Mouse (Mus musculus): ENCODE data around the gene Ccdc186. TPM values are rescaled to one million over a fixed set of nuclear protein-coding genes. Genes with fewer than 3 reads are reported as not detected.
"Not testable (repeated sequence)": the region's sequence is repeated elsewhere in the genome, so short reads cannot be mapped to it uniquely, and the experiment has no call there.

Gene Ccdc186
- polyA plus RNA-seq, 1 experiment from 2014 or later, result 19.2 TPM

DNA sequence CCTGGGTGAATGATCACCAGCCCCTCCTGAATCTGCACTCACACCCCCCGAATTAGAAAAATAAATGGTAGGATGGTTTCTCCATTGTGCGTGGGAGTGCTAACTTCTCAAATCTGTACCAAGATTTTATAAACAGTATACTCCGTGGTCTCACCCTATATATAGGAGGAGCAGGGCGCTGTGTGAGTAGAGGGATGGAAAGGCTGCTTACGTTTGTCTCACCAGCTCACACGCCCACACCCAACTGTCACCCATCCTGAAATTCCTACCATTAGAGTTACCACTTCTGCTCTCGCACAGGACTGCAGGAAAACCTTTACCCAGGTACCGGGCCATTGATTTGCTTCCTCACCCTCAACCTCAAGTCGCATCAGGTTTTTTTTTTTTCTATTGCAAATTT, 53.0 kb downstream of the Ccdc186 start:
- no peaks in the 10 kb centered on the region for H3K4me1 ChIP-seq (replicated peaks)
- no peak overlapping the region for H3K9ac ChIP-seq
- no peaks in the 10 kb centered on the region for H3K27me3 ChIP-seq (replicated peaks)
- H3K27ac ChIP-seq, result no peak overlapping the region
- no peak for ATAC-seq
- no peak overlapping the region for H3K4me2 ChIP-seq (replicated peaks)
- H3K9me3 ChIP-seq, result no peaks in the 10 kb centered on the region
- no peak overlapping the region for H3K4me3 ChIP-seq (replicated peaks)
- WGBS, result 88% methylated on average over 9 of the region's 9 CpGs
- no peaks in the 10 kb centered on the region for H3K36me3 ChIP-seq

DNA sequence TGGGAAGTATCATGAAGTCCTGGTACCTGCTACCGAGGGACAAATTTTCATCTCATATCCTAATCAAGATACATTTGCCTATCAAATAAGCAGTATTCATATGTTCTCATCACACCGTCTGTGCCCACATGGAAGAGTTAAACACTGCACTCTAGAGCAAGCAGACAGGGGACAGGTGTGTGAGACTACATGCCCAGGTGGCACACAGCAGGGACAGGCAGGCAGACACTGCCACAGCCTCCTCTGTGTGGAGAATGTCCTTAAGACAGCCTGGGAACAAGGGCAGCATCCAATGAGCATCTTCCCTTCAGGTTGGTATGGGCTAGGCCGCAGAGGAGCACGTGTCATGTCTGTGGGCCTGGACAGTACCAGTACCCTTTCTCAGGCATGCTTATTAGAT, 59.3 kb downstream of the Ccdc186 start:
- Histone ChIP-seq H3K27me3 (replicated peaks) (no peaks in the 10 kb centered on the region), H3K36me3 (no peaks in the 10 kb centered on the region), H3K4me3 (replicated peaks) (no peak overlapping the region), H3K4me1 (replicated peaks) (no peaks in the 10 kb centered on the region), H3K27ac (no peak overlapping the region), H3K4me2 (replicated peaks) (no peak overlapping the region), H3K9ac (no peak overlapping the region), H3K9me3 (no peaks in the 10 kb centered on the region)
- 96% methylated on average over 4 of the region's 4 CpGs for WGBS
- ATAC-seq, result no peak

DNA sequence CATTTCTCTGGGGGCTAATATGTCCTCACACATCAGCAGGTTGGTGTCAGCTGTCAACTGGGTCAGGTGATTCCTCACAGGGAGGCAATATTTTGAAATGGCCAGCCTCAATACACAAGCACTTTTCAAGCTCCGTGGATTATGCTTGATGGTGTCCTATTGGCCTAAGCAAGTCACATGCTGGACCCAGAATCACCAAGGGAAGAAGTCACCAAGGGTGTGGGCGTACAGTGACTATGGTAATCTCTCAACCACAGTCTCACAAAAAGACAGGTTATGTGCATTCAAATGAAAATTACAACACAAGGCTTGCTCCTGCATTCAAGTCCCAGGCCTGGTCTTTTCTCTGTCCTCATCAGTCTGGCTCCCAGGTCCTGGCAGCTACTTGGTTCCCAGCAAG, 60.3 kb downstream of the Ccdc186 start:
- 75% methylated on average over 2 of the region's 2 CpGs for WGBS
- H3K4me1 ChIP-seq (replicated peaks), result no peaks in the 10 kb centered on the region
- H3K4me2 ChIP-seq (replicated peaks), result no peak overlapping the region
- H3K27me3 ChIP-seq (replicated peaks), result no peaks in the 10 kb centered on the region
- no peak overlapping the region for H3K4me3 ChIP-seq (replicated peaks)
- H3K9me3 ChIP-seq, result no peaks in the 10 kb centered on the region
- no peaks in the 10 kb centered on the region for H3K36me3 ChIP-seq
- H3K9ac ChIP-seq, result no peak overlapping the region
- no peak for ATAC-seq
- H3K27ac ChIP-seq, result no peak overlapping the region

DNA sequence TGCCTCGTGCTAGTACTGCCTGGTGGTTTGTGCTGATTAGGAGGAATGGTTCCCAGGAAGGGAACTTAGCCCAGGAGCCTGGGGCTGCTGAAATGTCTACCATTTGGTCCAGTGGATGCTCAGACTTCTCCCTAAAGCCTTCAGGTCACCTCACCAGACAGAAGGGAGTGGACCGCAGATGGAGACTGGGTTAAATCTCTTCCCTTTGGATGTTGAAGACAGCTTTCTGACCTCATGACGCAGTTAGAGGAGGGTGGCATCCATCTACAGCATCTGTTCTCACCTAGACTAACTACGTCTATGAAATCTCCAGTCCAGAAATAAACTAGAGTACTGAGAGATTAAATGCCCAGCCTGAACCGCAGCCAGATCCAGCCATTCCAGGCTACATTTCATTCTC, 60.9 kb downstream of the Ccdc186 start:
- H3K27me3 ChIP-seq (replicated peaks), result no peaks in the 10 kb centered on the region
- no peak overlapping the region for H3K4me2 ChIP-seq (replicated peaks)
- no peaks in the 10 kb centered on the region for H3K4me1 ChIP-seq (replicated peaks)
- H3K4me3 ChIP-seq (replicated peaks), result no peak overlapping the region
- no peak overlapping the region for H3K27ac ChIP-seq
- WGBS, result 92% methylated on average over 5 of the region's 5 CpGs
- no peak overlapping the region for H3K9ac ChIP-seq
- ATAC-seq, result no peak
- no peaks in the 10 kb centered on the region for H3K9me3 ChIP-seq
- H3K36me3 ChIP-seq, result no peaks in the 10 kb centered on the region

DNA sequence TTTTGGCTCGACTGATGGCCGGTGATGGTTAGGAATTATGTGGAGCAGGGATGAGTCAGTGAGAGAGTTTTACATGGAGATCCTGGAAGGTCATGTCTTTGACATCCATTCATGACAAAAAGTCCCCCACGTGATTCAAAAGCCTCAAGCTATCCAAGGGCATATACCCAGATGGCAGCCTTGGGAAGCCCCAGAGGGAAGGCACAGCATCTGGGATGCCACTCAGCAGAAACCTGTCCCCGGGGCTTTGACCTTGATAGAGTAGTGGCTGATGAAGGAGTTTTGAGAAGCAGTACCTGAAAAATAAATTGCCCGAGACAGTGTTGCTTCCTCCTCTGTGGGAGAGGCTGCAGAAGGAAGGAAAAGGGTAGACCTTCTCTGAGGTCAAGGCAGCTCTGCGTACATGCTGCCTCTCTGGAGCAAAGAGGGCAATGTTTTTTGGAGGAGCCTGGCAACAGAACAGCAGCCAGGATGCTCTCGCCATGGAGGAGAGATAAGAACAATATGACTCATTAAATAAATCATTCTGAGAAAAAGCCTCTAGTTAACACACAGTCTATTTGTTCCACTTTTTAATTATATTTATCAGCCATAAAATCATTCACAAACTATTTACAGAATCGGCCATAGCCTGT, 61.6 kb downstream of the Ccdc186 start:
- Histone ChIP-seq H3K9me3 (no peaks in the 10 kb centered on the region), H3K27me3 (replicated peaks) (no peaks in the 10 kb centered on the region), H3K4me1 (replicated peaks) (no peaks in the 10 kb centered on the region), H3K36me3 (no peaks in the 10 kb centered on the region), H3K4me2 (replicated peaks) (no peak overlapping the region), H3K9ac (no peak overlapping the region), H3K4me3 (replicated peaks) (no peak overlapping the region), H3K27ac (no peak overlapping the region)
- WGBS, result 73% methylated on average over 8 of the region's 8 CpGs
- no peak for ATAC-seq

DNA sequence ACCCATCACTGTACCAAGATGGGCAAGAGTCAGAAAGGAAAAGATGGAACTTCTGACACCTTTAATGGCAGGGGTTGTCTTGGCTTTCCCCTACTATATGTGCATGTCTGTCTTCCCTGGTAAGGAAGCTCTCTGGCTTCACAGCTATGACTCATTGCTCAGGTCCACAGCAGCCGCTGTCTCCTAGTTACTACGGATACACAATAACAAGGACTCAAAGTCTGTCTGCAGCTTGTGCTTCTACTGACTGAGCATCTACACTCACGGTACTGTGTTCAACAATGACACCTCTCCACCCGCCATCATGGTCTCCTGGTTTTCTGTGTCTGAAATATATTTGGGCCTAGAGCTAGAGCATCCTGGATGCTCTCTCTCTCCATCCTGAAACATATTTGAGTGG, 62.2 kb downstream of the Ccdc186 start:
- ATAC-seq, result no peak
- H3K27ac ChIP-seq, result no peak overlapping the region
- no peaks in the 10 kb centered on the region for H3K9me3 ChIP-seq
- no peaks in the 10 kb centered on the region for H3K27me3 ChIP-seq (replicated peaks)
- WGBS, result 75% methylated on average over 4 of the region's 4 CpGs
- no peak overlapping the region for H3K9ac ChIP-seq
- no peaks in the 10 kb centered on the region for H3K4me1 ChIP-seq (replicated peaks)
- no peak overlapping the region for H3K4me2 ChIP-seq (replicated peaks)
- H3K4me3 ChIP-seq (replicated peaks), result no peak overlapping the region
- H3K36me3 ChIP-seq, result no peaks in the 10 kb centered on the region

DNA sequence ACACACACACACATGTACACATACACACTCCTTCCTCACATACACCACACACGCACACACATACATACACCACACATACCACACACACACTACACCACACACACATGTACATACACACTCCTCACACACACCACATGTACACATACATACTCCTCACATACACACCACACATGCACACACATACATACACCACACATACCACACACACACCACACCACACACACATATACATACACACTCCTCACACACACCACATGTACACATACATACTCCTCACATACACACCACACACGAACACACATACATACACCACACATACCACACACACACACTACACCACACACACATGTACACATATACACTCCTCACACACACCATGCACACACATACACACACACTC, 63.7 kb downstream of the Ccdc186 start:
- ATAC-seq, result no peak
- Histone ChIP-seq H3K9me3 (no peaks in the 10 kb centered on the region), H3K4me1 (replicated peaks) (no peaks in the 10 kb centered on the region), H3K27ac (no peak overlapping the region), H3K4me3 (replicated peaks) (no peak overlapping the region), H3K36me3 (no peaks in the 10 kb centered on the region), H3K4me2 (replicated peaks) (no peak overlapping the region), H3K9ac (no peak overlapping the region), H3K27me3 (replicated peaks) (no peaks in the 10 kb centered on the region)
- 93% methylated on average over 2 of the region's 2 CpGs for WGBS

DNA sequence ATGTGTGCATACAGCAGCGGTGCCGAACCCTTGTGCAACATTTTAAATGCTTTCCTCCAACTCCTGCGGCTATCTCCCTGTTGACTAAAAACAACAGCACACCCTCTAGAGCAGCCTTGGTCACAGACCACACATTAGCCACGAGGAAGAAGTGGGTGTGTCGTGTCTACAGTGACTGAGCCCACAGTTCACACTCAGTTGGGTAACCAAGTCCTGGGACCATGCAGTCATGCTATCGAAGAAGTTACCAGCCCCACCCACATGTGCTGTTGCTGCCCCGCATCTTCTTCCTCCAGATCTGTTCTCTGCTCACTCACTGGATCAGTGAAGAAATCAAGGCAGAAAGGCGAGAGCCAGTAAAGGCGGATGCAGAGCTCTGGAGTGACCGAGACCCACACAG, 65.6 kb downstream of the Ccdc186 start:
- H3K4me3 ChIP-seq (replicated peaks), result no peak overlapping the region
- no peak overlapping the region for H3K27ac ChIP-seq
- no peaks in the 10 kb centered on the region for H3K27me3 ChIP-seq (replicated peaks)
- H3K9ac ChIP-seq, result no peak overlapping the region
- 82% methylated on average over 10 of the region's 10 CpGs for WGBS
- no peaks in the 10 kb centered on the region for H3K36me3 ChIP-seq
- H3K9me3 ChIP-seq, result no peaks in the 10 kb centered on the region
- H3K4me2 ChIP-seq (replicated peaks), result no peak overlapping the region
- no peaks in the 10 kb centered on the region for H3K4me1 ChIP-seq (replicated peaks)
- no peak for ATAC-seq

DNA sequence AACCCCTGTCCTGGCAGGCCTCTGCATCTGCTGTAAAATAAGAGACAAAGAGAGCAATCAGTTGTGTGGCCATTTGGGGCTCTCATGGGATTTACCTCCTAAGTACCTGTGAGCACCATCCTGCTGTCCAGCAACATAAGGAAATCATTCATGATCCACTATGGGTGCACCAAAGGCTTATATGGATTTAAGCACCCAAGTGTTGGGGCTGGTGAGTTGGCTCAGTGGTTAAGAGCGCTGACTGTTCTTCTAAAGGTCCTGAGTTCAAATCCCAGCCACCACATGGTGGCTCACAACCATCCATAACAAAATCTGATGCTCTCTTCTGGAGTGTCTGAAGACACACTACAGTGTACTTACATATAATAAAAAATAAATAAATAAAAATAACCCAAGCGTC, 67.5 kb downstream of the Ccdc186 start:
- WGBS, result 90% methylated on average over 2 of the region's 2 CpGs

DNA sequence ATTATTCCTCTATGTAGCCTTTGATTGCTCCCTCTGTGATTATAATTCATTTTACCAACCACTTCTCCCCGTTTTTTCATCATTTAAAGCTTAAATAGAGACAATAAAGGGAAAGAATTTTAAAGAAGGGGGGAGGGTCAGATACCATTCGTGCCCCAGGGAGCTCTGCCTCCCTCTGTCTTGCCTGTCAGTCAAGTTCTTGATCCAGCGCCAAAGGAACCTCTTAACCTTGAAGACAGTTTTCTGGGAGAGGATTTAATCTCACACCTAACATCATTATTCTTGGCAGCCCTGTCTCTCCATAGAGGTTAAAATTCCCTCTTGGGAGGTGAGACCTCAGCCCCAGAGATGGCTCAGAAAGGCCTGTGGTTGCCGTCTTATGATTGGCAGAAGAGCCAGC, 71.3 kb downstream of the Ccdc186 start:
- no peaks in the 10 kb centered on the region for H3K27me3 ChIP-seq (replicated peaks)
- H3K4me1 ChIP-seq (replicated peaks), result no peaks in the 10 kb centered on the region
- H3K36me3 ChIP-seq, result no peaks in the 10 kb centered on the region
- no peak for ATAC-seq
- H3K4me2 ChIP-seq (replicated peaks), result no peak overlapping the region
- H3K27ac ChIP-seq, result no peak overlapping the region
- H3K4me3 ChIP-seq (replicated peaks), result no peak overlapping the region
- 56% methylated on average over 4 of the region's 4 CpGs for WGBS
- no peak overlapping the region for H3K9ac ChIP-seq
- H3K9me3 ChIP-seq, result no peaks in the 10 kb centered on the region

More for the DNA sequence above, 67.5 kb downstream of the Ccdc186 start:
- not testable (repeated sequence) for H3K9me3 ChIP-seq; H3K36me3 ChIP-seq; H3K27ac ChIP-seq; ATAC-seq; H3K27me3 ChIP-seq (replicated peaks); H3K9ac ChIP-seq; H3K4me1 ChIP-seq (replicated peaks); H3K4me2 ChIP-seq (replicated peaks); H3K4me3 ChIP-seq (replicated peaks)

DNA sequence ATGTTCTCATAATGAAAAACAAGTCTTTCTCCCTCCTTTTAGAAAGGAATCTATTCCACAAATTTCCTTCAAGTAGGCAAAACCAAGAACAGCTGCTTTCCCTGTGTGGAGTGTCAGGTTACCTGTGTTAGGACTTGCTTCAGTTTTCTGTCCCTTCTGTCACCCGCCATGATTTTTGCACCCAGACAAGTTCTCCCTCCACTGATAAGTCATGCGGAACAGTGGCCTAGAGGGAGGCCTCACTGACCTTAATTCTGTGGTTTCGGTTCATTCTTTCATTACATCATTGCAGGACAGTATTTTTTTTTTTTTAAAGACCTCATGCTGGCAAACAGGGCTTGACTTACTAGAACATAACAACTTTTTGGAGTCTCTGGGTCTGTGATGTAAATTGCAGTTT, 72.6 kb downstream of the Ccdc186 start:
- 62% methylated on average over 3 of the region's 3 CpGs for WGBS
- H3K4me3 ChIP-seq (replicated peaks), result no peak overlapping the region
- no peak overlapping the region for H3K4me2 ChIP-seq (replicated peaks)
- no peaks in the 10 kb centered on the region for H3K4me1 ChIP-seq (replicated peaks)
- no peak overlapping the region for H3K9ac ChIP-seq
- no peaks in the 10 kb centered on the region for H3K27me3 ChIP-seq (replicated peaks)
- no peaks in the 10 kb centered on the region for H3K36me3 ChIP-seq
- H3K27ac ChIP-seq, result no peak overlapping the region
- no peaks in the 10 kb centered on the region for H3K9me3 ChIP-seq
- no peak for ATAC-seq

DNA sequence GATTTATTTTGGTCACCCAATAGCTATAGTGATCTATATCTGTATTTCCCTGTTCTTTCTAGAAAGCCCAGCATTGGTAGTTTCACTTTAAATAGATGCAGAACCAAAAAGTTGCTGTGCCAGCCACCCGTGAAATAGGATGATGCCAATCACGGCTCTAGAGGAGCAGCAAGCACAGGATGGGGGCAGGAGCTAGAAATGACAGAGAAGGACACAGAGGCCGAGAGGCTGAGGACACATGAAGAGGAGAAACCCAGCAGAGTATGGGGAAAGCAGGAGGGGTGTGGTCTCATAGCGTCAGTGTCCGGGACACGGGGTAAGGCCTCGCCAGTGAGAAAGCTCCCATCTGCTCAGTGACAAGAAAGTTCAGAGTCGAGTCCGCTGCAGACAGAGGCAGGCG, 74.1 kb downstream of the Ccdc186 start:
- no peak for ATAC-seq
- no peak overlapping the region for H3K4me3 ChIP-seq (replicated peaks)
- no peaks in the 10 kb centered on the region for H3K27me3 ChIP-seq (replicated peaks)
- no peaks in the 10 kb centered on the region for H3K4me1 ChIP-seq (replicated peaks)
- no peaks in the 10 kb centered on the region for H3K36me3 ChIP-seq
- no peak overlapping the region for H3K9ac ChIP-seq
- H3K27ac ChIP-seq, result no peak overlapping the region
- H3K4me2 ChIP-seq (replicated peaks), result no peak overlapping the region
- no peaks in the 10 kb centered on the region for H3K9me3 ChIP-seq
- WGBS, result 79% methylated on average over 10 of the region's 10 CpGs

DNA sequence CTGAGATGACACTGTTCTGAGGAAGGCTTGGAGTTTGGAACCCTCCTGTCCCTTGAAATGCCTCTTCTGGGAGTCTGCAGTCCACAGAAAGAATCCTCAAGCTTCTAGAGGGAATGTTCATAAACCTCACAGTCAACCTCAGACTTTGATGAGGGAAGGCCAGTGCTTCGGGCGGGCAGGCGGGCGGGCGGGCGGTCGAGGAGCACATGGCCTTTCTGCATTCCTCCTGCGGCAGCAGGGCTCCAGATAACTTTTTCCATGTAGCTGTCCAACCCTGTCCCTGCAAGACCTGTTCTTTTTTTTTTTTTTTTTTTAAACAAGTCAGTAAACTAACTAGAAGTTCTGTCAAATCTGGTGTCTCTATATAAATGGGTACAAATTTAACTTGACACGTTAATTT, 75.4 kb downstream of the Ccdc186 start:
- Histone ChIP-seq H3K4me2 (replicated peaks) (no peak overlapping the region), H3K9me3 (no peaks in the 10 kb centered on the region), H3K36me3 (no peaks in the 10 kb centered on the region), H3K27me3 (replicated peaks) (no peaks in the 10 kb centered on the region), H3K27ac (no peak overlapping the region), H3K4me3 (replicated peaks) (no peak overlapping the region), H3K9ac (no peak overlapping the region), H3K4me1 (replicated peaks) (no peaks in the 10 kb centered on the region)
- no peak for ATAC-seq
- WGBS, result 80% methylated on average over 9 of the region's 9 CpGs
